Mouse (Mus musculus): ENCODE data around the gene Rps6ka2. TPM values are rescaled to one million over a fixed set of nuclear protein-coding genes. Genes with fewer than 3 reads are reported as not detected.

The Rps6ka2 gene
- polyA plus RNA-seq, 1 experiment from 2014 or later = 5.3 TPM

GRCm38 (mm10) chr17:7211893-7212292 lies 42.0 kb downstream of the Rps6ka2 start:
- no peak for ATAC-seq
- Histone ChIP-seq H3K27ac (no peak overlapping the region), H3K27me3 (replicated peaks) (no peaks in the 10 kb centered on the region), H3K9me3 (replicated peaks) (no peaks in the 10 kb centered on the region), H3K4me1 (no peaks in the 10 kb centered on the region), H3K9ac (no peak overlapping the region), H3K4me2 (no peak overlapping the region), H3K4me3 (no peak overlapping the region), H3K36me3 (no peaks in the 10 kb centered on the region)
- 63% methylated on average over 4 of the region's 4 CpGs for WGBS (ENCODE audit: insufficient replicate concordance)

GRCm38 (mm10) chr17:7213214-7213613 lies 43.3 kb downstream of the Rps6ka2 start:
- Histone ChIP-seq H3K9me3 (replicated peaks) (no peaks in the 10 kb centered on the region), H3K9ac (no peak overlapping the region), H3K4me2 (no peak overlapping the region), H3K27me3 (replicated peaks) (no peaks in the 10 kb centered on the region), H3K36me3 (no peaks in the 10 kb centered on the region), H3K27ac (no peak overlapping the region), H3K4me3 (no peak overlapping the region), H3K4me1 (no peaks in the 10 kb centered on the region)
- ATAC-seq = no peak
- WGBS (ENCODE audit: insufficient replicate concordance) = 65% methylated on average over 2 of the region's 2 CpGs

GRCm38 (mm10) chr17:7214061-7214460 lies 44.1 kb downstream of the Rps6ka2 start:
- ATAC-seq = no peak

GRCm38 (mm10) chr17:7217791-7218329 lies 47.9 kb downstream of the Rps6ka2 start:
- Histone ChIP-seq H3K27me3 (replicated peaks) (no peaks in the 10 kb centered on the region), H3K9me3 (replicated peaks) (no peaks in the 10 kb centered on the region), H3K36me3 (no peaks in the 10 kb centered on the region), H3K4me1 (0 out of 2 replicates have a peak, but pooled peaks cover 3% of the 10 kb centered on the region), H3K4me3 (no peak overlapping the region), H3K27ac (no peak overlapping the region), H3K9ac (no peak overlapping the region), H3K4me2 (no peak overlapping the region)
- WGBS (ENCODE audit: insufficient replicate concordance) = 66% methylated on average over 11 of the region's 11 CpGs
- ATAC-seq = no peak

More at GRCm38 (mm10) chr17:7214061-7214460, 44.1 kb downstream of the Rps6ka2 start:
- Histone ChIP-seq H3K9me3 (replicated peaks) (no peaks in the 10 kb centered on the region), H3K36me3 (no peaks in the 10 kb centered on the region), H3K27ac (no peak overlapping the region), H3K4me3 (no peak overlapping the region), H3K9ac (no peak overlapping the region), H3K4me1 (0 out of 2 replicates have a peak, but pooled peaks cover 3% of the 10 kb centered on the region), H3K4me2 (no peak overlapping the region), H3K27me3 (replicated peaks) (no peaks in the 10 kb centered on the region)
- WGBS (ENCODE audit: insufficient replicate concordance) = 69% methylated on average over 3 of the region's 3 CpGs

- Histone ChIP-seq H3K4me2 (no peak overlapping the region), H3K27me3 (replicated peaks) (no peaks in the 10 kb centered on the region), H3K27ac (no peak overlapping the region), H3K36me3 (no peaks in the 10 kb centered on the region), H3K9ac (no peak overlapping the region), H3K4me3 (no peak overlapping the region), H3K4me1 (0 out of 2 replicates have a peak, but pooled peaks cover 3% of the 10 kb centered on the region), H3K9me3 (replicated peaks) (no peaks in the 10 kb centered on the region)
- WGBS (ENCODE audit: insufficient replicate concordance) = 72% methylated on average over 9 of the region's 9 CpGs
- no peak for ATAC-seq
These were observed 48.5 kb downstream of the Rps6ka2 start for GRCm38 (mm10) chr17:7218396-7218795.

- Histone ChIP-seq H3K36me3 (no peaks in the 10 kb centered on the region), H3K4me3 (no peak overlapping the region), H3K9ac (no peak overlapping the region), H3K9me3 (replicated peaks) (no peaks in the 10 kb centered on the region), H3K27me3 (replicated peaks) (no peaks in the 10 kb centered on the region), H3K4me1 (0 out of 2 replicates have a peak, but pooled peaks cover 3% of the 10 kb centered on the region), H3K4me2 (no peak overlapping the region), H3K27ac (no peak overlapping the region)
- no peak for ATAC-seq
- 41% methylated on average over 11 of the region's 11 CpGs for WGBS (ENCODE audit: insufficient replicate concordance)
These were observed 49.3 kb downstream of the Rps6ka2 start for GRCm38 (mm10) chr17:7219044-7219718.

- WGBS (ENCODE audit: insufficient replicate concordance) = 55% methylated on average over 4 of the region's 4 CpGs
- Histone ChIP-seq H3K9ac (no peak overlapping the region), H3K27ac (no peak overlapping the region), H3K36me3 (no peaks in the 10 kb centered on the region), H3K27me3 (replicated peaks) (no peaks in the 10 kb centered on the region), H3K4me2 (no peak overlapping the region), H3K4me1 (0 out of 2 replicates have a peak, but pooled peaks cover 3% of the 10 kb centered on the region), H3K4me3 (no peak overlapping the region), H3K9me3 (replicated peaks) (no peaks in the 10 kb centered on the region)
- ATAC-seq = no peak
These were observed 51.4 kb downstream of the Rps6ka2 start for GRCm38 (mm10) chr17:7221310-7221709.

GRCm38 (mm10) chr17:7222198-7222597 lies 52.3 kb downstream of the Rps6ka2 start:
- 13% methylated on average over 3 of the region's 3 CpGs for WGBS (ENCODE audit: insufficient replicate concordance)
- H3K4me2 ChIP-seq = no peak overlapping the region

GRCm38 (mm10) chr17:7228545-7228944 lies 58.6 kb downstream of the Rps6ka2 start:
- Histone ChIP-seq H3K9ac (no peak overlapping the region), H3K4me1 (no peaks in the 10 kb centered on the region), H3K4me3 (no peak overlapping the region), H3K27me3 (replicated peaks) (no peaks in the 10 kb centered on the region), H3K36me3 (no peaks in the 10 kb centered on the region), H3K9me3 (replicated peaks) (no peaks in the 10 kb centered on the region), H3K27ac (no peak overlapping the region), H3K4me2 (no peak overlapping the region)
- ATAC-seq = no peak
- WGBS (ENCODE audit: insufficient replicate concordance) = 72% methylated on average over 9 of the region's 9 CpGs

More at GRCm38 (mm10) chr17:7222198-7222597, 52.3 kb downstream of the Rps6ka2 start:
- Histone ChIP-seq H3K4me3 (no peak overlapping the region), H3K27ac (no peak overlapping the region), H3K4me1 (0 out of 2 replicates have a peak, but pooled peaks cover 3% of the 10 kb centered on the region), H3K27me3 (replicated peaks) (no peaks in the 10 kb centered on the region), H3K36me3 (no peaks in the 10 kb centered on the region), H3K9me3 (replicated peaks) (no peaks in the 10 kb centered on the region), H3K9ac (no peak overlapping the region)
- ATAC-seq = no peak

GRCm38 (mm10) chr17:7231312-7231711 lies 61.4 kb downstream of the Rps6ka2 start:
- no peak overlapping the region for H3K4me3 ChIP-seq
- H3K4me1 ChIP-seq = no peaks in the 10 kb centered on the region
- WGBS (ENCODE audit: insufficient replicate concordance) = 72% methylated on average over 4 of the region's 4 CpGs
- no peak for ATAC-seq
- no peak overlapping the region for H3K27ac ChIP-seq
- no peaks in the 10 kb centered on the region for H3K27me3 ChIP-seq (replicated peaks)
- no peak overlapping the region for H3K4me2 ChIP-seq
- 0 out of 2 replicates have a peak, but pooled peaks cover 4% of the 10 kb centered on the region for H3K36me3 ChIP-seq
- no peak overlapping the region for H3K9ac ChIP-seq
- H3K9me3 ChIP-seq (replicated peaks) = no peaks in the 10 kb centered on the region

GRCm38 (mm10) chr17:7231790-7232189 lies 61.9 kb downstream of the Rps6ka2 start:
- Histone ChIP-seq H3K4me2 (no peak overlapping the region), H3K4me3 (no peak overlapping the region), H3K4me1 (no peaks in the 10 kb centered on the region), H3K36me3 (0 out of 2 replicates have a peak, but pooled peaks cover 4% of the 10 kb centered on the region), H3K27me3 (replicated peaks) (no peaks in the 10 kb centered on the region), H3K9me3 (replicated peaks) (no peaks in the 10 kb centered on the region), H3K27ac (no peak overlapping the region), H3K9ac (no peak overlapping the region)
- ATAC-seq = no peak
- 68% methylated on average over 8 of the region's 8 CpGs for WGBS (ENCODE audit: insufficient replicate concordance)

GRCm38 (mm10) chr17:7232400-7232799 lies 62.5 kb downstream of the Rps6ka2 start:
- Histone ChIP-seq H3K36me3 (0 out of 2 replicates have a peak, but pooled peaks cover 4% of the 10 kb centered on the region), H3K27me3 (replicated peaks) (no peaks in the 10 kb centered on the region), H3K4me3 (no peak overlapping the region), H3K4me1 (no peaks in the 10 kb centered on the region), H3K4me2 (no peak overlapping the region), H3K9ac (no peak overlapping the region), H3K27ac (no peak overlapping the region), H3K9me3 (replicated peaks) (no peaks in the 10 kb centered on the region)
- WGBS (ENCODE audit: insufficient replicate concordance) = 61% methylated on average over 7 of the region's 7 CpGs
- no peak for ATAC-seq
